Mouse (Mus musculus): ENCODE data around the gene Hnrnpr. TPM values are rescaled to one million over a fixed set of nuclear protein-coding genes. Genes with fewer than 3 reads are reported as not detected.

Gene Hnrnpr
- total RNA-seq, 1 experiment, result 73.4 TPM

GRCm38 (mm10) chr4:136309780-136310179 is 962 bp upstream of the Hnrnpr start:
- TF ChIP-seq HCFC1 (IDR thresholded peaks at IDR 0.05; ENCODE audit: borderline replicate concordance, insufficient read depth, low read length), result no peak
- TF ChIP-seq ZC3H11A (IDR thresholded peaks at IDR 0.05; ENCODE audit: borderline replicate concordance, low read depth, low read length), result no peak
- TF ChIP-seq CHD2 (IDR thresholded peaks at IDR 0.05; ENCODE audit: low read depth, low read length), result no peak
- TF ChIP-seq MAFK (IDR thresholded peaks at IDR 0.05; ENCODE audit: insufficient read depth, low read depth, low read length), result no peak
- TF ChIP-seq ZNF384 (IDR thresholded peaks at IDR 0.05; ENCODE audit: low read depth, low read length), result no peak
- H3K4me3 ChIP-seq (ENCODE audit: insufficient read depth in 1 of 2, low read depth in 1 of 2, low read length in 2 of 2, poor library complexity in 1 of 2, severe bottlenecking in 1 of 2), result peak overlapping the region; percentile 76 to 84
- H3K9ac ChIP-seq (ENCODE audit: insufficient read depth, low read depth, low read length, poor library complexity, severe bottlenecking), result peak overlapping the region; percentile 83; the same call in 1 of the 2 replicates
- no peaks in the 10 kb centered on the region for H3K9me3 ChIP-seq (ENCODE audit: control insufficient read depth, insufficient read depth, low read depth, low read length)
- in situ Hi-C loops (cut with MboI; ENCODE audit: low sequenced_read_pairs in 2 of 2, unreplicated experiment in 2 of 2), result no loop called here
- DNase-seq (ENCODE audit: low read depth, low spot score), result peak; percentile 65
- H3K36me3 ChIP-seq (ENCODE audit: control insufficient read depth, insufficient read depth, low read length, poor library complexity, severe bottlenecking), result no peaks in the 10 kb centered on the region
- H3K27ac ChIP-seq (ENCODE audit: insufficient read depth, low read depth, low read length, poor library complexity, severe bottlenecking), result peak overlapping the region; percentile 71; the same call in 1 of the 2 replicates
- peaks cover 0 to 2% of the 10 kb centered on the region in 2 experiments; a peak in 3 of 4 replicates for H3K4me1 ChIP-seq (ENCODE audit: control insufficient read depth in 2 of 2, insufficient read depth in 2 of 2, low read length in 2 of 2, poor library complexity in 1 of 2)

- Histone ChIP-seq H3K27ac (ENCODE audit: insufficient read depth, low read depth, low read length, poor library complexity, severe bottlenecking) (peak overlapping the region; percentile 98), H3K36me3 (ENCODE audit: control insufficient read depth, insufficient read depth, low read length, poor library complexity, severe bottlenecking) (peaks cover 2% of the 10 kb centered on the region; the same call in 1 of the 2 replicates), H3K9me3 (ENCODE audit: control insufficient read depth, insufficient read depth, low read depth, low read length) (no peaks in the 10 kb centered on the region), H3K4me3 (ENCODE audit: insufficient read depth in 1 of 2, low read depth in 1 of 2, low read length in 2 of 2, poor library complexity in 1 of 2, severe bottlenecking in 1 of 2) (peak overlapping the region; percentile 84 to 98), H3K9ac (ENCODE audit: insufficient read depth, low read depth, low read length, poor library complexity, severe bottlenecking) (peak overlapping the region; percentile 100), H3K4me1 (ENCODE audit: control insufficient read depth in 2 of 2, insufficient read depth in 2 of 2, low read length in 2 of 2, poor library complexity in 1 of 2) (peaks cover 2 to 5% of the 10 kb centered on the region in 2 experiments; a peak in 3 of 4 replicates)
- in situ Hi-C loops (cut with MboI; ENCODE audit: low sequenced_read_pairs in 2 of 2, unreplicated experiment in 2 of 2), result no loop called here
- no peak for DNase-seq (ENCODE audit: low read depth, low spot score)
- no peak for TF ChIP-seq ZNF384 (IDR thresholded peaks at IDR 0.05; ENCODE audit: low read depth, low read length)
- TF ChIP-seq CHD2 (IDR thresholded peaks at IDR 0.05; ENCODE audit: low read depth, low read length), result no peak
- TF ChIP-seq MAFK (IDR thresholded peaks at IDR 0.05; ENCODE audit: insufficient read depth, low read depth, low read length), result no peak
- no peak for TF ChIP-seq HCFC1 (IDR thresholded peaks at IDR 0.05; ENCODE audit: borderline replicate concordance, insufficient read depth, low read length)
- TF ChIP-seq ZC3H11A (IDR thresholded peaks at IDR 0.05; ENCODE audit: borderline replicate concordance, low read depth, low read length), result no peak
Measured at GRCm38 (mm10) chr4:136311042-136311999, 579 bp downstream of the Hnrnpr start.

GRCm38 (mm10) chr4:136312616-136313015 is 1.9 kb downstream of the Hnrnpr start:
- TF ChIP-seq MAFK (IDR thresholded peaks at IDR 0.05; ENCODE audit: insufficient read depth, low read depth, low read length) (0 out of 2 replicates have a peak, but pooled peaks have one; percentile 20), ZC3H11A (IDR thresholded peaks at IDR 0.05; ENCODE audit: borderline replicate concordance, low read depth, low read length) (no peak), CHD2 (IDR thresholded peaks at IDR 0.05; ENCODE audit: low read depth, low read length) (no peak)
- H3K36me3 ChIP-seq (ENCODE audit: control insufficient read depth, insufficient read depth, low read length, poor library complexity, severe bottlenecking), result peaks cover 2% of the 10 kb centered on the region
- no peak overlapping the region for H3K27ac ChIP-seq (ENCODE audit: insufficient read depth, low read depth, low read length, poor library complexity, severe bottlenecking)
- H3K9ac ChIP-seq (ENCODE audit: insufficient read depth, low read depth, low read length, poor library complexity, severe bottlenecking), result no peak overlapping the region; the same call in 1 of the 2 replicates
- H3K4me1 ChIP-seq (ENCODE audit: control insufficient read depth in 2 of 2, insufficient read depth in 2 of 2, low read length in 2 of 2, poor library complexity in 1 of 2), result peaks cover 4 to 5% of the 10 kb centered on the region in 2 experiments; a peak in 3 of 4 replicates
- H3K9me3 ChIP-seq (ENCODE audit: control insufficient read depth, insufficient read depth, low read depth, low read length), result no peaks in the 10 kb centered on the region
- in situ Hi-C loops (cut with MboI; ENCODE audit: low sequenced_read_pairs in 2 of 2, unreplicated experiment in 2 of 2), result no loop called here
- H3K4me3 ChIP-seq (ENCODE audit: insufficient read depth in 1 of 2, low read depth in 1 of 2, low read length in 2 of 2, poor library complexity in 1 of 2, severe bottlenecking in 1 of 2), result no peak overlapping the region; a peak in 1 of 4 replicates
- no peak for DNase-seq (ENCODE audit: low read depth, low spot score)

- H3K9me3 ChIP-seq (ENCODE audit: control insufficient read depth, insufficient read depth, low read depth, low read length), result no peaks in the 10 kb centered on the region
- H3K4me3 ChIP-seq (ENCODE audit: insufficient read depth in 1 of 2, low read depth in 1 of 2, low read length in 2 of 2, poor library complexity in 1 of 2, severe bottlenecking in 1 of 2), result no peak overlapping the region
- in situ Hi-C loops (cut with MboI; ENCODE audit: low sequenced_read_pairs in 2 of 2, unreplicated experiment in 2 of 2), result no loop called here
- peaks cover 16% of the 10 kb centered on the region for H3K36me3 ChIP-seq (ENCODE audit: control insufficient read depth, insufficient read depth, low read length, poor library complexity, severe bottlenecking)
- H3K4me1 ChIP-seq (ENCODE audit: control insufficient read depth in 2 of 2, insufficient read depth in 2 of 2, low read length in 2 of 2, poor library complexity in 1 of 2), result peaks cover 4 to 5% of the 10 kb centered on the region in 2 experiments; a peak in 3 of 4 replicates
- peak; percentile 77 for DNase-seq (ENCODE audit: low read depth, low spot score)
- H3K27ac ChIP-seq (ENCODE audit: insufficient read depth, low read depth, low read length, poor library complexity, severe bottlenecking), result no peak overlapping the region; the same call in 1 of the 2 replicates
- no peak overlapping the region for H3K9ac ChIP-seq (ENCODE audit: insufficient read depth, low read depth, low read length, poor library complexity, severe bottlenecking)
- TF ChIP-seq MAFK (IDR thresholded peaks at IDR 0.05; ENCODE audit: insufficient read depth, low read depth, low read length) (no peak; the same call in 1 of the 2 replicates), CHD2 (IDR thresholded peaks at IDR 0.05; ENCODE audit: low read depth, low read length) (peak; percentile 53), ZC3H11A (IDR thresholded peaks at IDR 0.05; ENCODE audit: borderline replicate concordance, low read depth, low read length) (no peak), HCFC1 (IDR thresholded peaks at IDR 0.05; ENCODE audit: borderline replicate concordance, insufficient read depth, low read length) (no peak)
Measured at GRCm38 (mm10) chr4:136317667-136318066, 6.9 kb downstream of the Hnrnpr start.
